Mouse (Mus musculus) liver, embryonic 14.5 days (tissue): ENCODE measurements around the gene Tekt2. TPM values are rescaled to one million over a fixed set of nuclear protein-coding genes. Genes with fewer than 3 reads are reported as not detected.
A peak's percentile ranks its signal among the peaks of the same experiment; 100 is the strongest.

Experiments
- ATAC-seq: fragments of 200-750 bp; cut with Nextera tagmentation; 2 replicates; pipeline ENCODE4 v1.8.0; 2017; ENCODE audit warnings: moderate number of reproducible peaks, mild to moderate bottlenecking, moderate library complexity; ENCODE audit not compliant: insufficient read depth
- DNase-seq, 3 experiments: peaks; one replicate each; pipeline ENCODE4 v3.0.0-alpha.2; 2012 to 2013; ENCODE audit warnings: low read depth in 3 of 3, low spot score in 3 of 3
- H3K27ac ChIP-seq: fragments of 300-500 bp; sonication (generic); 2 replicates; pipeline ENCODE4 v1.5.1; 2014; ENCODE audit warnings: moderate library complexity, mild to moderate bottlenecking, control low read depth, inconsistent platforms
- H3K27me3 ChIP-seq: fragments of 300-500 bp; sonication (generic); 2 replicates; pipeline ENCODE4 v1.6.1; 2014; ENCODE audit warnings: mild to moderate bottlenecking, low read length, moderate library complexity; ENCODE audit not compliant: control insufficient read depth, insufficient read depth
- H3K36me3 ChIP-seq: fragments of 300-500 bp; sonication (generic); replicated peaks from 2 replicates; pipeline ENCODE4 v1.6.1; 2014; ENCODE audit warnings: low read depth; ENCODE audit not compliant: control insufficient read depth, insufficient read depth
- H3K4me1 ChIP-seq, 2 experiments: fragments of 200-500 bp in 1 of 2; fragments of 300-500 bp in 1 of 2; sonication (generic) in 1 of 2; replicated peaks; 2 replicates each; pipeline ENCODE4 v1.6.1; 2012 to 2014; ENCODE audit warnings: antibody characterized with exemption in 1 of 2, inconsistent platforms in 1 of 2, low read length in 1 of 2; ENCODE audit not compliant: control insufficient read depth in 2 of 2, insufficient read depth in 2 of 2
- H3K4me2 ChIP-seq: fragments of 300-500 bp; sonication (generic); 2 replicates; pipeline ENCODE4 v1.6.1; 2014; ENCODE audit warnings: low read depth, mild to moderate bottlenecking, control low read depth, moderate library complexity
- H3K4me3 ChIP-seq, 2 experiments: fragments of 200-500 bp in 1 of 2; fragments of 300-500 bp in 1 of 2; sonication (generic) in 1 of 2; 2 replicates each; pipeline ENCODE4 v1.5.1; 2012 to 2014; ENCODE audit warnings: low read depth in 2 of 2, low read length in 2 of 2, mild to moderate bottlenecking in 2 of 2, control low read depth in 1 of 2, inconsistent platforms in 1 of 2, moderate library complexity in 1 of 2; ENCODE audit not compliant: insufficient read depth in 1 of 2
- H3K9ac ChIP-seq: fragments of 300-500 bp; sonication (generic); replicated peaks from 2 replicates; pipeline ENCODE4 v1.6.1; 2014; ENCODE audit warnings: mild to moderate bottlenecking, control low read depth, moderate library complexity
- H3K9me3 ChIP-seq: fragments of 300-500 bp; sonication (generic); 2 replicates; pipeline ENCODE4 v1.6.1; 2016; ENCODE audit warnings: low read length, mixed read lengths; ENCODE audit not compliant: control insufficient read depth
- CTCF ChIP-seq: IDR thresholded peaks from 2 replicates; pipeline ENCODE4 v1.5.1; 2016; ENCODE audit warnings: antibody characterized with exemption, low read depth, control low read depth
- EP300 ChIP-seq: IDR thresholded peaks from 2 replicates; pipeline ENCODE4 v1.6.1; 2016; ENCODE audit warnings: antibody characterized with exemption, low read depth
- WGBS: fragments of 180-500 bp; shearing (Covaris S2); extraction: QIAGEN DNeasy Blood & Tissue Kit; methylation state at CpG from one replicate; pipeline ENCODE4 v1.1.7; 2014; ENCODE audit not compliant: insufficient replicate concordance; 5-methylcytosine and 5-hydroxymethylcytosine counted together
- polyA plus RNA-seq, 2 experiments: library from polyadenylated mRNA; depleted of rRNA in 1 of 2; stranded (reverse) in 1 of 2; unstranded in 1 of 2; fragments of >200 nt; fragmentation: Nextera tagmentation in 1 of 2; extraction: Ambion mirVana in 1 of 2; gene quantifications; 2 replicates each; pipeline versions ENCODE4 v1.2.1 to v1.2.3; 2012 to 2014

Gene Tekt2
- polyA plus RNA-seq, 2 experiments, result 0.44 to 0.85 TPM

DNA sequence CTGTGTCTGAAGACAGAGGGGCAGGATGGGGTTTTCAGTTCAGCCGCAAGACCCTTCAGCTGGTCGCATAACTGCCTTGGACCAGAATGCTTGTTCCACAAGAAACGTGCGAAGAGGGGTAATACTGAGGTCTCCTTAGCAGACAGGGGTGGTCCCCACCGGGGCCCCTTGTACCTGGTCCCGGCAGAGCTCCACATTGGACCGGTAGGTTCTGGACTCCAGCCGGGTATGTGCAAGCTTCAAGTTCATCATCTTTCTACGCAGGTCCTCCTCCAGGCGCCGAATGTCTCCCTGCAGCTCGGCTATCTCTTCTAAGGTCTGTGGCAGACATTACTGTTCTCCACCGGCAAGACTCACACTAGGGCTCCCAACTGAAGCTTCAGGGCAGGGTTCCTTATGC, 2.8 kb downstream of the Tekt2 start:
- H3K4me3 ChIP-seq, result no peak overlapping the region
- ATAC-seq (no peak), DNase-seq (no peak)
- no peak overlapping the region for H3K27ac ChIP-seq
- TF ChIP-seq EP300 (no peak), CTCF (no peak)
- peaks cover 8% of the 10 kb centered on the region for H3K27me3 ChIP-seq
- no peaks in the 10 kb centered on the region; the same call in 1 of the 2 replicates for H3K36me3 ChIP-seq
- H3K9me3 ChIP-seq, result no peaks in the 10 kb centered on the region
- no peak overlapping the region for H3K4me2 ChIP-seq
- no peak overlapping the region for H3K9ac ChIP-seq
- H3K4me1 ChIP-seq, result peaks cover 4 to 6% of the 10 kb centered on the region in 2 experiments; a peak in 3 of 4 replicates
- WGBS, result 83% methylated on average over 13 of the region's 13 CpGs

DNA sequence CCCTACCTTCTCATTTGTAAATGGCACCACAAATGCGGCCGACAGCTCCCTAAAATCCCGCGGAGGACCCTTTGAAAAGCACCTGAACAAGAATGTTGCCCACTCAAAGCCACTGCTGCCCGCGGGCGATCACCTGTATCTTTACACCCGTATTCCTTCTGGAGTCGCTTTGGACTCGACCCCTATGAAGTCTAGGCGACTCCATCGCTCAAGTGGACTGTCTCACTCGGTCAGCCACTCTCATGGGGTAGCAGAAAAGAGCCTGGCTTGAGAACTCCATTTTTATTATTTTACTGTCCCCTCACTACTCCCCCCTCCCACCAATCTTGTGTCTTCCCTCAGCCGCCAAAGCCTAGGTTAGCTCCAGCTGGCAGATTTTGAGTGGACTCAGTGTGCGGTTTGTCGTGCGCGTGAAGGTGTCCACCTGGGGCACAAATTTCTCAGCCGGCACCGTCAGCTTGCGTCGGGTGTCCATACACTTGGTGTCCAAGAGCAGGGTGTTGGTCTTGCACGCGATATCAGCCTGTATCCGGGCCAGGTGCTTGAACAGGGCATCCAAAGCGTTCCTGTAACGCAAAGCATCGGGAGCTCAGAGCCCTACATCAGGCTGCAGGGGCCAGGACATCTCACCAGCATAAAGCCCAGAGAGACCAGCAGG, 3.5 kb downstream of the Tekt2 start:
- H3K9ac ChIP-seq, result no peak overlapping the region; the same call in 1 of the 2 replicates
- H3K9me3 ChIP-seq, result no peaks in the 10 kb centered on the region
- H3K4me1 ChIP-seq, result peaks cover 4 to 6% of the 10 kb centered on the region in 2 experiments; a peak in 3 of 4 replicates
- 52% methylated on average over 28 of the region's 28 CpGs for WGBS
- no peak for TF ChIP-seq EP300
- TF ChIP-seq CTCF, result no peak
- peaks cover 6% of the 10 kb centered on the region for H3K36me3 ChIP-seq
- H3K4me2 ChIP-seq, result peak overlapping the region; percentile 94
- peak overlapping the region; percentile 26 to 83 for H3K4me3 ChIP-seq
- DNase-seq (no peak), ATAC-seq (no peak; the same call in 1 of the 2 replicates)
- peaks cover 8% of the 10 kb centered on the region for H3K27me3 ChIP-seq
- H3K27ac ChIP-seq, result no peak overlapping the region

DNA sequence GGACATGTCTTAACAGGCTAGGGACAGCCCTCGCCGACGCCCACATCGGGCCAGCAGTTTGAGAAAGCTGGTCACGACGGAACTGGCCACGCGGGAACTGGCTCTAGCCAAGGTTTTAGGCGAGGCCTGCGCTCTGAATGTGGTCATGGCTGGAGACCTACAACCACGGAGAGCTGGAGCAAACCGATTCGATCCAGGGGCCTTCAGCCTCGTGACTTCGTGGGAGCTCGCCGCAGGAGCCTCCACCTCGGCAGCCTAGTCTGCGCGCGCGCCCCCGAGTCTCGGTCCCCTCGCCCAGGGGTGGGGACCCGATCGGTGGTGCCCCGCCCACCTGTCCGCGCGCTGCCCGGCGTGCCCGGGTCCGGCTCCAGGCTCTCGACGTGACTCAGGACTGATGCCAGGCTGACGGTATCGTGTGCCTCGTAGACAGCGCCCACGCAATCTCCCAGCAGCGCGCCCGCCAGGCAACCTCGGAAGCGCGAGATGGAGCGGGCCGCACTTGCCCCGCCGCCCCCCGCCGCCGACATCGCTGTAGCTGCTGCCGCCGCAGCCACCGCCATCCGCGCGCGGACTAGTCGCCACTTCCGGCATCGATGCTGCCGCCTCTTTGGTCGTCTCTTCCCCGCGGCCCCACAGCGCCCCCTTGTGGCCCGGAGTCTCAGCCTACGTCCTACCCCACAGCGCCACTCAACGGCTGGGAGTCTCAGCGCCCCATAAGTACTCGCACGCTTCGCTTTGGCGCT, 4.2 kb downstream of the Tekt2 start, which contains the start of gene Adprhl2:
TSS of gene Adprhl2 (minus strand) at position 593 of the 743 bp plus-strand sequence.
- peaks cover 4 to 6% of the 10 kb centered on the region in 2 experiments; a peak in 3 of 4 replicates for H3K4me1 ChIP-seq
- peak; percentile 84 for ATAC-seq
- WGBS, result under 1% methylated on average over 78 of the region's 80 CpGs
- peak within 1 kb of the TSS; percentile 6; the same call in 1 of the 2 replicates for H3K27ac ChIP-seq
- peak; percentile 87 to 93 (median 89) for DNase-seq
- TF ChIP-seq EP300, result no peak
- TF ChIP-seq CTCF, result peak; percentile 99
- H3K4me3 ChIP-seq, result peak within 1 kb of the TSS; percentile 83 to 88
- H3K4me2 ChIP-seq, result peak within 1 kb of the TSS; percentile 94
- peaks cover 8% of the 10 kb centered on the region for H3K27me3 ChIP-seq
- H3K9me3 ChIP-seq, result no peaks in the 10 kb centered on the region
- H3K36me3 ChIP-seq, result peaks cover 7% of the 10 kb centered on the region
- peak within 1 kb of the TSS; percentile 74 for H3K9ac ChIP-seq

DNA sequence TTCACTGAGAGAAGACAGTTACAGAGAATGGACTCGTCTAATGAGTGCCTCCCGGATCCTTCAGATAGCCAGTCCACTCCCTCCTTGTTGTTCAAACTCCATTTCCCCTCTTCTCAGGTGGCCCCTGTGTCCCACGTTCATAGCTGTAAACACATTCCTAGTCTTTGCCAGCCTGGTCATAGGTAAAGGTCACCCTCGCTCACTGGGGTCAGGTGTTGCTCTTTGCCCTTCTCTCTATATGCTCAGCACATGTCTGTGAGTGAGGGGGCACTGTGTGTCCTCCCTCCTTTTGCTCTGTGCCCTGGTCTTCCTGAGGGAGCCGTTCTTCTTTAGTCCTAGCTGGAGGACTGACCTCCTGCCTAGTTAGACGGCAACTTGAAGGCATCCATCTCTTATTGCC, 5.7 kb downstream of the Tekt2 start:
- Histone ChIP-seq H3K4me3 (no peak overlapping the region), H3K4me1 (peaks cover 4 to 6% of the 10 kb centered on the region in 2 experiments; a peak in 2 of 4 replicates), H3K9ac (no peak overlapping the region), H3K36me3 (peaks cover 10% of the 10 kb centered on the region), H3K27ac (no peak overlapping the region), H3K9me3 (no peaks in the 10 kb centered on the region), H3K27me3 (no peaks in the 10 kb centered on the region), H3K4me2 (peak overlapping the region; percentile 5; the same call in 1 of the 2 replicates)
- ATAC-seq, result no peak
- WGBS, result 70% methylated on average over 6 of the region's 6 CpGs
- no peak for DNase-seq
- no peak for TF ChIP-seq CTCF
- no peak for TF ChIP-seq EP300
